Mouse (Mus musculus) kidney, postnatal 25 days (tissue): ENCODE results near the gene Gm13178.
A peak's percentile ranks its signal among the peaks of the same experiment; 100 is the strongest.

ENCODE experiments used
- DNase-seq, 2 experiments: peaks; one replicate each; pipeline ENCODE4 v3.0.0; 2021; ENCODE audit warnings: mixed read lengths in 2 of 2

The Gm13178 gene

GRCm38 (mm10) chr4:144721304-144721703, at the start of gene Gm13178:
Gene Gm13178 (minus strand): TSS chr4:144721404.
- DNase-seq: no peak

- DNase-seq: peak; percentile 44 to 71
Measured at GRCm38 (mm10) chr4:144765722-144766121, 44.5 kb upstream of the Gm13178 start.

DNA sequence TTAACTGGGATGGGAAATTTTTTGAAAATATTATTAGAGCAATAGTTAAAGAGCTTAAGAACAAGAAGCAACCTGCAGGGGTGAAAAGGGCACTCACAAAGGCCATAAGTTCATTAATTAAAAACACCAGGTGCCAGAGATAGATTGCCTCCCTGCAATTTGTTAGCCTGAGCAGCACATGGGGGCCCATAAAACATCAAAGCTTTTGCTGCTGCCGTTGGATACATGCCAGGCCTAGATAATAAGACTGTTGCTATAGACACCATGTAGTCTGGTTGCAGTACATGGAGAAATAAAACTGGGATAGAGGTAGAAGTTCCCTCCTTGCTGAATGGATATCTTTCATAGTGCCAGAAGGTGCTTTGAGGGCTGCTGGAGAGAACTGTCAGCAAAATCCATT, 27.9 kb upstream of the Gm13178 start:
- no peak for DNase-seq

GRCm38 (mm10) chr4:144719691-144720090, 1.5 kb downstream of the Gm13178 start:
- no peak for DNase-seq

DNA sequence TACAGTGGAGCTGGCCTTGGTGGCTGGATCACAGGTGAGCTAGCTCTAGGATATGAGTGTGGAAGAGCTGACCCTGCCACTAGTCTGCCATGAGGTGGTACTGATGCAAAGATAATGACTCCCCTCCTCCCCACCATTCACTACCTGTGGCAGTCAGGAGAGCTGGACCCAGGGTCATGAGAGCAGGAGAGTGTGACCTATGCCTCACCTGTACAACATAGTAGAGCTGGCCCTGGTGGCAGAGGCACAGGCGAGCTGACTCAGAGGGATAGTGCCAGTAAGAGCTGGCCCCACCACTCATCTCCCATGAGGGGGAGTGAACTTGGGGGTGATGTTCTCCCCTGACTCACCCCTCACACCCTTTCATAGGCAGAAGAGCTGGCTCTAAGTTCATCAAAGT, 2.9 kb downstream of the Gm13178 start:
- no peak for DNase-seq

DNA sequence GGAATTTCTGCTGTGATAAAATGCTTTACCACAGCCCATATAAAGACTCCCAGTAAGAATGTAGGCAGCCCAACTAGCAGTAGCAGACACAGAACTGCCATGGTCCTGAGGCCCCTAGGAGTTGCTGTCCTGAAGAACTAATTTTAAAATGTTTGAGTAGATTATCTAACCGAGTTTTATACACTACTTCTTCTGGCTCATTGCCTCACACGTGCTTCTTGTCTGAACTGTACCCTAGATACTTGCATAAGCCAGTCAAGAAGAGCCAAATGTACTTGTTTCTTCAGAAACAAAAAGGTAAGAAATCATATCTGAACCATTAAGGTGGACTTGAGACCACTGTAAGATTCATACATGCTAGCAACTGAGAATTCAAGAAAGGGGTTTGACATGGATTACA, 34.9 kb downstream of the Gm13178 start, which contains the start of gene Gm436:
Gene Gm436, minus strand, starts transcription at position 101 of the 400 bp plus-strand sequence.
- no peak for DNase-seq
